Mouse (Mus musculus): Measurements from ENCODE around the gene Psmd10.

Psmd10 gene

GRCm38 (mm10) chrX:140956272-140956940 lies at the start of gene Psmd10, which contains the start of gene Atg4a:
Gene Psmd10 (minus strand): TSS chrX:140956728.
Gene Atg4a (plus strand): TSS chrX:140956907.
- peak; percentile 95 to 96 for DNase-seq

DNA sequence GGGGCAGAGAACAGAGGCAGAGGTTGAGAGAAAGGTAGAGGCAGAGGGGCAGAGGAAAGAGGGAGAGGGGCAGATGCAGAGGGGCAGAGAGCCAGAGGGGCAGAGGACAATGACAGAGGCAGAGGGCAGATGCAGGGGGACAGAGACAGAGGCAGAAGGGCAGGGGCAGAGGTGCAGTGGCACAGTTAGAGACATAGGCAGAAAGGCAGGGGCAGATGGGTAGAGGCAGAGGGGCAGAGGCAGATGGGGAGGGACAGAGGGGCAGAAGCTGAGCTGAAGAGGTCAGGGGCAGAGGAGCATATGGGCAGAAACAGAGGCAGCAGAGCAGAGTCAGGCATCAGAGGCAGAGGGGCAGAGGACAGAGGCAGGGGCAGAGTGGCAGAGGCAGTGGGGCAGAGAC lies 42.4 kb upstream of the Psmd10 start:
- DNase-seq, result no peak

GRCm38 (mm10) chrX:140997912-140998545 lies 41.5 kb upstream of the Psmd10 start:
- DNase-seq, result no peak

GRCm38 (mm10) chrX:140996909-140997516 lies 40.5 kb upstream of the Psmd10 start:
- no peak for DNase-seq

GRCm38 (mm10) chrX:140985256-140985655 lies 28.7 kb upstream of the Psmd10 start:
- peak in 1 of 2 experiments; percentile 14 for DNase-seq

DNA sequence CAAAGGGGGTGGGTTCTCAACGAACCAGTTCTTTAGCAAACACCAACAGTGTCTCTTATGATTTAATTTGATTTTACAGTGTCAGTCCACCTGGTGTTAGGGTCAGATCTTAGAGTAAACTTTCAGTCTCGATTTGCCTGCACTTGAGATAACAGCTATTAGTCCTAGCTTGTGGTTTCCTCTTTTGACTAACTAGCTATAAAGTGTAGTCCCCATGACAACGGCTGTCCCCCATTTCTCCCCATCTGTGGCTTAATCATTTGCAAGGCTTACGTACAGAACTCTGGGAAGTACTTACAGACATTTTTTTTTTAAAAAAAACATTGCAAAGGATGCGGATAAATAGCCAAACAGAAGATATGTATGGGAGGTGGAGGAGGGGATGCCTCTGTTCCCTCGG lies 28.3 kb upstream of the Psmd10 start:
- DNase-seq, result no peak

DNA sequence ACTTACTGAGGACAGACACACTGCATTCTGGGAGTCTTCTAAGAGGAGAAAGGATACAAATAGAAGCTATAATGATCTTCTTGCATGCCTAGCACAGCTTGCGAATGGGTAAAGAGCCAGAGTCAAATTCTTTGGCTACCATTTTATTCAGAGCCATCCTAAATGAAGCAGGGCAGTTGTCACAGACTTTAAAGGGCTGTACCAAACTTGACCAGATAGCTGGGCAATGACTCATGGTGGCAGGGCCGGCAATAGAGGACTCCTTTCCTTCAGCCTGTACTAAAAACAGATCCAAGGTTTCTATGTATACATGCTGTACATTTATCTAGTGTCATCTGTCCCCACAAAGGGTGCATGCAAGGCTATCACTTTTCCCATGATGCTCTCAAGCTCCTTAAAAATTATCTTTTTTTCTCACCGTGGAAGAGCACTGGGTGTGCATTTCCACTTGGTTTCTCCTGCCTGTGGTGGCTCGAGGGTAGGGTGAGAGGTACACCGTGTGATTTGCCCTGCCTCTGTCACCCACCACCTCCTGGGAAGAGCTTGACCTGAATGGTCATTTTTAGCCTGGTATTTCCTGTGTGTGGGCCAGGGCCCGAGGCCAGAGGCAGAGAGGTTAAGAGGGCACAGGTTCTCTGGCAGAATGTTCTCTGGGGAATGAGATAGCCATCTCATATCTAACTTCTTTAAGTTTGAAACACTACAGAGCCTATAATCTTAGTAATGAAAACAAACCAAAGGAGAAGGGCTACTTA lies 26.9 kb upstream of the Psmd10 start:
- peak; percentile 19 to 47 for DNase-seq

GRCm38 (mm10) chrX:140980163-140980562 lies 23.6 kb upstream of the Psmd10 start:
- no peak for DNase-seq

- peak in 1 of 2 experiments; percentile 19 for DNase-seq
Measured at GRCm38 (mm10) chrX:140979546-140979945, 23.0 kb upstream of the Psmd10 start.

GRCm38 (mm10) chrX:140978943-140979342 lies 22.4 kb upstream of the Psmd10 start:
- no peak for DNase-seq

DNA sequence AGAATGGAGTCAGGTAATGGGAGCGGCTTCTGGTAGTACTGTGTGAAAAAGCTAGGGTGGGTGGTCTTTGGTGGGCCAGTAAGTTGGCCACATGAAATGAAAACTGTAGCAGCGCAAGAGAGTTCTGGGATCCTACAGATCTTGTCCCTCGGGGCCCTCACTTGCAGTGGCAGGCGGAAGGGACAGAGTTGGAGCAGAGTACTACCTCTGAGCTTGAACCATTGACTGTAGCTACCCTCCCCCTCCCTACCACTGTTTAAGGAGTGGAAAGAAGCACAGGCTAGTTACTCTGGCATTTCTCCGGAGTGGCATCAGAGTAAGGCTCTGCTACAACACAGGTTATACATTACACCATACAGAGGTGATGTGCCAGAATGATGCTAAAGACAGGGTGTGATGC lies 431 bp upstream of the Psmd10 start:
- no peak for DNase-seq

DNA sequence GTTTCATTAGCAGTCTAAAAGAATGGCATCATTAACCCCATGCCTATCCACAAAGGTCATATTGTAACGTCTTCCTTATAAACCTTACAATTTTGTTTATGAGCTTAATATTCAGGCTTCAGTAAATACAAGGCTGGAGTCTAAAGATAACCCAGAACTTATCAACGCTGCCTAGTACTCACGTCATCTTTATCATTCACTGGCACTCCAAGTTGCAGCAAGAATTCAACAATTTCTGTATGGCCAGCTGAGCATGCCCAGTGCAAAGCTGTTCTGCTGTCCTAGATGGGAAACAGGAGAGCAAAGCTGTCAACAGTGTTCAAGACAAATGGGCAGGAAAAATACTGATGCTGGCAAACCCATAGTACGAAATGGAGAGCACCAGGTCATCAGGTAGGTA lies 2.9 kb downstream of the Psmd10 start:
- no peak for DNase-seq

DNA sequence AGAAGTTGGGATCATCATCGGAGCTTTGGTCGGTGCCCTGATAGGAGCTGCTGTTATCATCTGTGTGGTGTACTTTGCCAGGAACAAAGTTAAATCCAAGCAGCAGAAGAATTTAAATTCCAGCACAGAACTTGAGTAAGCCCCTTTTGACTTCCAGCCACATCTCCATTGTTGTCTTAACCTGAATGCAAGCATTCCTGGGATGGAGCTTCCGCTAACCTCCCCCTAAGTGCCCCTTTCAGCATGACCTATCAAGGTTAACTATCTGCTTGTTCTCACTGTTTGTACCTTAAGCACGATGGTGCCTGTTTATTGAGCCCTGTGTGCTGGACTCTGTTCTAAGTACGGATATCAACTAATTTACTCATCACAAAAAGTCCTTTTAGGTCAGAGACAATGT lies 20.3 kb downstream of the Psmd10 start:
- no peak for DNase-seq

DNA sequence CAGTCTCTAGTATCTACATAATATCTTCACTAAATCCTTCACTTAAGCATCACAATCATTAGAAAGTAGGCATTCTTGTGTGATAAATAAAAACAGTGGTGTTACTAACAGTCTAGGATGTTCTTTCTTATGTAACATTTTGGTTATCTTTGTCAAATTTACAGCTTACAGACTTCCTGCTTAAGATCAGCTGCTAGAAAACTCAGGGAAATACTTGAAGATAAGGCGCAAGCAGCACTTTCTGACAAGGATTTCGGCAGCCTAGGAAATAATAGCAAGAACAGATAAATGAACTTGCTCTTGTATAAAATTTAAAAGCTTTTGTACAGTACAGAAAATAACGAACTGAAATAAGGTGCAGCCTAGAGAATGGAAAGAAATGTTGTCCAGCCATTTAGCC lies 23.3 kb downstream of the Psmd10 start:
- no peak for DNase-seq

DNA sequence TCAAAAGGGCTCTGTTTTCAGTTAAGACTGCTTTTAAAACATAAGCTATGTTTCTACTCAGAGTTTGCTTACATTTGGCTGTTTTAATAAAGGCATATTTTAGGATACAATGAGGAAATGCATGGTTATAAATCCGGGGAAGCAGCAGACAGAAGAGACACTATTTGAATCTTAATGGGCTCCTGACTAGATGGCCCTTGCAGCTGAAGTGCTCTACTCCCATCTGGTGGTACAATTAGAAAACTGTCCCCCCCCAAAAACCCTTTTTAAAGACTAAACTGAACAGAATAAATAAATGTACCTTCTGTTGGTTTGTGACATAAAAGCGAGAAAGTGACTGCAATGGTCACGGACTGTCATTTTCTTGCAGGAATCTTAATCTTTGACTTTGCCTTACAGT lies 24.5 kb downstream of the Psmd10 start:
- DNase-seq, result no peak

GRCm38 (mm10) chrX:140921321-140921720 lies 35.2 kb downstream of the Psmd10 start:
- no peak for DNase-seq

- DNase-seq, result no peak
Measured at GRCm38 (mm10) chrX:140907360-140907759, 49.2 kb downstream of the Psmd10 start, which contains the start of gene Vsig1. Gene Vsig1 (plus strand): TSS chrX:140907608.

DNA sequence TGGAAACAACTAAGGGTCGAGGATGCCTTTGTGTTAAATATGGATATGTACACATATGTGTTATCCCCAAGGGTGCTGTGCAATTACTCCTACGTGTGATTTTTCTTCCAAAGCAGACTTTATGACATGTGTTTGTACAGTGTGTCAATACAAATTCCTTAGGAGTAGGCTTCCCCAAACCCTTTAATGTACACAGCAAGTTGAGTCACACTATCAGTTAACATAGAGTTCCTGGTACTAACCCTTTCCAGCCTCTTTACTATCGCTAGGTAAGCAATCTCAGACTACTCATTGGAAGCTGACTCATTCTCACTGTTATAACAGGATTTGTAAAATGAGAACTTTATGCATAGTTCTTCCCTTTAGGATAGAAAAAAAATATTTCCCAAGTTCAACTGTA lies 53.0 kb downstream of the Psmd10 start:
- DNase-seq, result no peak
